Mouse (Mus musculus) stomach, postnatal 0 days (tissue): Measurements from ENCODE around the gene Snd1.

ENCODE experiments used
- CTCF ChIP-seq: IDR thresholded peaks from 2 replicates; pipeline ENCODE4 v1.5.1; 2016; ENCODE audit warnings: antibody characterized with exemption, low read depth, mild to moderate bottlenecking, moderate library complexity
- EP300 ChIP-seq: optimal IDR thresholded peaks from 2 replicates; pipeline ENCODE3; 2016; ENCODE audit warnings: antibody characterized with exemption

DNA sequence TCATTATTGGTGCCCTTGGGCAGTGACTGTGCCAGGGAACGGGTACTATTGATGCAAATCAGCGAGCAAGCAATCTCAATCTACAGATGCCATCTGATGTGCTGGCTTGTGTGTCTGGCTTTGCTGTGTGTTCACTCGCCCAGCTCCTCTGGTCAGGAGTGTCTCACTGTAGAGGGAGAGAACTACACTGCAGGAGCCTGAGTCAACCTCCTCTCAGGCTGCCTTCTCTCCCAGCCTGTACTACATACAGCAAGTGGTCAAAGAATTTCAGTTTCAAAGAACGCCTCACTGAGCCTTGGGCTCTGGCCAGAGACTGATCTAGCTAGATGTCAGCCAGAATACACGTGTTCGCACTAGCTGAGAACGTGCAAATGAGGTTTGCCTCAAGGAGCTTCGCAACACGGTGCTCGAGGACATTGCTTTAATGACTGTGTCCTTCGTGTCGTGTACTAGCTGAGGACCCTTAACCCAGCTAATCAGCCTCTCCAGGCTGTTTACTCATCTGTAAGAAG lies 420.1 kb downstream of the Snd1 start:
- TF ChIP-seq EP300 (no peak), CTCF (no peak)
